Mouse (Mus musculus) testis, postnatal 14 days (tissue): Measurements from ENCODE around the gene Acvrl1.

Experiments used
- DNase-seq: peaks from one replicate; pipeline ENCODE4 v3.0.0; 2021; ENCODE audit warnings: low spot score

Acvrl1 gene

DNA sequence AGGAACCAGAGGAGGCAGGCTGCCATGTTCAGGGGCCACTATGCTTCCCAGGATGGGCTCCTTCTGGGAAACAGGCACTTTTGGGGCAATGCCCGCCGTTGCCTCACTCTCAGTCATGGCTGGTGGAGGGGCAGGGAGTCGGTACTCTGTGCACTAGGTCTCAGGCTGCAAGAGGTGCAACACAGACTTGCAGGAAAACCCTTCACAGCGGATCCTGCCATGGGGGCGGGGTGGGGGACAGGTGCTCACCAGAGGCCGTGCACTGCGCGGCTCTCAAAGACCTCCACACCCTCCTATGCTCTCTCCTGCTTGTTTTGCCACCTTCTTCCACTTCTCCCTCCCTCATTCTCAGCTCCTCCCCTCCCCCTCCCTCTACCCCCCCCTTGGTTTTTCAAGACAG, 14.3 kb downstream of the Acvrl1 start:
- DNase-seq = no peak

DNA sequence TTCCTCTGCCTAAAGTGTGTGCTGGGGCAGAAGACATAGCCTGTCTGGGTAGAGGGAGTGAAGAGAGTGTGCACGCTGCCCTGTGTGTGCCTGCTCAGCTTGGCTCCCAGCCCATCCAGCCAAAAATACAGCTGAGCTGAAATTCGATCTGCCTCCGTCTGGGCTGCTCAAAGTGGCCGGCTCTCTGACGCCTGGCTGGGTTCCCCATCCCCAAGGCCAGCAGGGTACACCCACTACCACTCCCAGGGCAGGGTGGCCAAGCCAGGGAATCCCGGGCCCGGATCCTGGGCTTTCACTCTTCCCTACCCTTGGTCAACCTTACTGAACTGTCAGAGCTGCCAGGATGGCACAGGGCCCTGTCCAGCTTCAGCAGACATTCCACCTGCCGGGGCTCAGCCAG, 15.2 kb downstream of the Acvrl1 start:
- DNase-seq = peak; percentile 46

DNA sequence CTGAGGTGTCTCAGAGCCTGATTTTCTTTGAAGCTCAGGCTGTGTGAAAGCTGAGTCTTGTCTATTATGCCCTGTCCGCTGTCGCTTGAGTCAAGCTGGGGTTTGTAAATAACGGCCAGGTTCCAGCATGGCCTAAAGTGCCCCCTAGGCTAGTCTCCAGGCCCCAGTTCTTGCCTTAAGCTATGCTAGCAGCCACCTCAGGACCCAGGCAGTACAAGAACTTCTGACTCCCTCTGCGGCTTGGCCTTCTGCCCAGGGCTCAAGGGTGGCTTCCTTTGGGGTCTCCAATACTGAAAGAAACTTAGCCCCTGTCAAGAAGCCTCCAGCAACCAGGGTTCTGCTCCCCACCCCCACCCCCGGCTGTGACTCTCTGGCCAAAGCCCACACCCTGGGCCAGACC, 15.9 kb downstream of the Acvrl1 start:
- DNase-seq = no peak

DNA sequence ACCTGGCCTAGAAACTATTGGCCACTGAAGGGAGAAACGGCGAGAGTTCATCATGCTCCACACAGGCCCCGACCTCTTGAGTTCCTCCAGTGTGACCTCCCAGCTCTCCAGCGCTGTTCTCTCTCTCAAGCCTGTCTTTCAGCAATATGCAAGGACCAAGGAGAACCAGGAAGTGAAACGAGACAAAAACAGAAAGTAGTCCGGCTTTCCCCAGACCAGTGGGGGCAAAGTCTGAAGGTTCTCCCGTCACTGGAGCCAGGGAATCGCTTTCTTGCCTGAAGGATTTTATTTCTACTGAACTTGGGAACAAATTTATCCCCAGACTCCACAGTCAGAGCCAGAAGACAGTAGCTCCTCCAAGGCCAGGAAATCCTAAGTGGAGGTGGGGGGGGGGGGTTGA, 16.5 kb downstream of the Acvrl1 start:
- no peak for DNase-seq

DNA sequence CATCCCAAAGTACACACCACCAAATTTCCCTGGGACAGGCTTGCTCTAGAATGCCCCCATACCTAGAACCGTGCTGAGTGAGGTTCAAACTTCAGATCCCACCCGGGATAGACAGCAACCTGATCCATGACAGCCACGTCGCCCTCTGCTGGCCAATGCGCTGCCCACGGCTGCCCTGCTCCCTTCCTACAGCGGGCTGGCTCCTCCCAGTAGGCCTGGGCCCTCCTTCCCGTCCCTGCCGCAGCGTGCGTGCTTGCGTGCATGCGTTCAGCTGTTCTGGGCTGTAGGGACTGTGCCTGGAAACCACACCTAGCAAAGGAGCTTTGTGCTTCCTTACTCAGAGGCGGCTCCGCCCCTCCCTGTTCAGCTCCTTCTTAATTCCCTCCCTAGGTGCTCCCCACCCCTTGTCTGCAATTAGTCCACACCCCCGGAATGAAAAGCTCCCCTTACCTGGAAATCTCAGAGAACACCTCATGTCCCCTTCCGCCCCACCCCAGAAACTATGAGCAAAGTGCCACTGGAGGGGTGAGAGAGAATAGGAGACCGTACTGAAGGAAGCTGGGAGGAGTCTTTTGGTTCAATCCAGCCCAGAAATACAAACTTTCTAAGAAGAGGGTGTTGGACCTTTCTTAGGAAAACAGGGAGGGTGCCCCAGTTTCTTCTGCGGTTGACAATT, 17.2 kb downstream of the Acvrl1 start:
- peak; percentile 87 for DNase-seq

DNA sequence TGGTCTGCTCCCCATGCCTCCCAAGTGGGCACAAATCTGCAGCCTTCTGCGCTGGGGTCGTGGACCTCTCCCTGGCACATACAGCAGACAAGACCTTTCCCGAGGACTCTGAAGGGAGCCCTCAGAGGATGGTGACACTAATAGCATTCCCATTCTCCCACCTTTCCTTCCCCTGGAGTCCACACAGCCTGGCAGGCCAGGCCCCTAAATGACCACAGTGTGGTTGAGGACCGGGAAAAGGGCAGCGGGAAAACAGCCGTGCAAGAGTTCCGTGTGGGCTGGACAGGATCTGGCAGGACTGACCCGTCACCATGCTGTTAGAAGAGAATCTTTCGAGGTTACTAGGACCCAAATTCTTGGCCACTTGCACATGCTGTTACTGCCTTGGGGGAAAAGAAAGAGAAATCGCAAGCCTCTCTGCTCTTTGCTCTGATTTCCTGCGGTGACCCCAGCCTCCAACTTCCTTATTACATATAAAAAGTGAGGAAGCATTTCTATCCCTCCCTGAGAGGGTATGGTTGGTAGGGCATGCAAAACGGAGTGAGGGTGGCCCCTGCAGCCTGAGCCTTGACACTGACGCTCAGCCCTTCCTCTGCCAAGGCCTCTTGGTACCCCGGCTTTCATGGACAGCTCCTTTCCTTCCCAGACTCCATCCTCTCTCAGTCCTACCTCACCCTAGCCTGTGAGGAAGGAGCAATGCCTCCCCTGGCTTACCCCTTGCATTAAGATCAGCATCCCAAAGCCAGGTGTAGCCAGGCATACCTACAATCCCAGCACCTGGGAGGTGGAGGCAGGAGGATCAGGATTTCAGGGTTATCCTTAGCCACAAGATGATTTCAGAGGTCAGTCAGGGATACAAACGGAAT, 18.0 kb downstream of the Acvrl1 start:
- no peak for DNase-seq

DNA sequence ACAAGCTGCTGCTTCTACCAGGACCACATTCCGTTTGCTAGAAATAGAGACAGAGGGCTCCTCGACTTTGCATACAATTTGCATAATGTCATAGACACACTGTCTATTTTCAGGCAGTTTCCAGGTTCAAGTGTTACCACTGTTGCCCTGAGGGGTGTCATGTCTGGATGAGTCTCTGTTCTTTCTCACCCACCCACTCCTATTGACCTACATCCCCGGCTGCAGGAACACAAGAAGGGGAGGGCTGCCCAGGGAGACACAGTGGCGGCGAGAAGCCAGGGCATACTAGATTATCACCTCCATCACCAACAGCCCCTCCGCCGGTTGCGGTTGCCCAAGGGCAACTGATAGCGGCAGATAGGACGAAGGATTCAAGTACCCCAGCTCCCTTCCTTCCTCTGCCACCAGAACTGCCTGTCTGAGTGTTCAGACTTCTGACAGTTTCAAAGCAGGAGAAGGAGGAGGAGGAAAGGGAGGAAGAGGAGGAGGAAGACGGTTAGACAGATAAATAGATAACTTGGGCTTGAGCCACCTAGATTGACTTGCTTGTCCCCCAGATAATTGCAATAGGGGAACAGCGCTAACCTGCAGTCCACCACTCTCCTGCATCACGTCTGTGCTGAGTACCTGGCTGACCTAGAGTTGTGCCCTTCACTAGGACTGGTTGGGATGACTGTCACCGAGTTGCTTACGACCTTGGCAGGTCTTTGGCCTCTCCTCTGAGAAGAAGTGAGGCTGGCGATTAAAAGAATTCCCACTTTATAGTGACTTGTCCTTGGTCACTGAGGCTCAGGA, 19.0 kb downstream of the Acvrl1 start:
- no peak for DNase-seq

DNA sequence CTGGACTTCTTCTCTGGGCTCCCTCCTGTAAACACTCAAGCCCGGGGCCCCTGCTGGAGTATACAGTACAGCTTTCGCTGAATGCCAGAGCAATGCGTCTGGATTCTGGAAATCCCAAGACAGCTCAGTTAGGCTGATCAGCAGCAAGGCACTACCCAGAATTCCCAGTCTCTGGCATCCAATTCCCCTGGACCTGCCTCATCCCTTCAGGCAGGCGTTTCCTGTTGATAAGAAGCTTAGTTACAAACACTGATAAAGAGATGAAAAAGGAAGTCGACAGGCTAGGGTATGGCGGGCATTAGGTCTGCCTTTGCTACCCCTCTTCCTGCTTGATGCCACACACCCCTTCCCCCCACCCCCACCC, 19.6 kb downstream of the Acvrl1 start:
- no peak for DNase-seq

DNA sequence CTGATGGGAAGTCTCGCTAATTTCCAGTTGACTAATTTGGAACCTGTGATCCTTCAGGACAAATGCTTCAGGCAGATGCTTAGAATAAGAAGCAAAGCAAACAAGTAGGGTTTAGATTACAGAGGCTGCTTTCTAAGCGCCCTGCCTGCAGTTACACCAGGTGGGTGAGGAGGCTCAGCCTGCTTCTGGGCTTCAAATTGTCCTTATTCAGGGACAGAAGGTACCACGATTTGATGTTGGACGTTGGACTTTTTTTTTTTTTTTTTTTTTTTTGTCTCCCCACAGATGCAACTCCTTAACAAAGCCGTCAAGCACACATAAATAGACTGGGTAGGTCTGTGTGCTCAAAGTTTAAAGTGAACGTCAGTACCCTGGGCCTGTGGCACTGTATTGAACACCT, 20.3 kb downstream of the Acvrl1 start:
- DNase-seq = no peak

DNA sequence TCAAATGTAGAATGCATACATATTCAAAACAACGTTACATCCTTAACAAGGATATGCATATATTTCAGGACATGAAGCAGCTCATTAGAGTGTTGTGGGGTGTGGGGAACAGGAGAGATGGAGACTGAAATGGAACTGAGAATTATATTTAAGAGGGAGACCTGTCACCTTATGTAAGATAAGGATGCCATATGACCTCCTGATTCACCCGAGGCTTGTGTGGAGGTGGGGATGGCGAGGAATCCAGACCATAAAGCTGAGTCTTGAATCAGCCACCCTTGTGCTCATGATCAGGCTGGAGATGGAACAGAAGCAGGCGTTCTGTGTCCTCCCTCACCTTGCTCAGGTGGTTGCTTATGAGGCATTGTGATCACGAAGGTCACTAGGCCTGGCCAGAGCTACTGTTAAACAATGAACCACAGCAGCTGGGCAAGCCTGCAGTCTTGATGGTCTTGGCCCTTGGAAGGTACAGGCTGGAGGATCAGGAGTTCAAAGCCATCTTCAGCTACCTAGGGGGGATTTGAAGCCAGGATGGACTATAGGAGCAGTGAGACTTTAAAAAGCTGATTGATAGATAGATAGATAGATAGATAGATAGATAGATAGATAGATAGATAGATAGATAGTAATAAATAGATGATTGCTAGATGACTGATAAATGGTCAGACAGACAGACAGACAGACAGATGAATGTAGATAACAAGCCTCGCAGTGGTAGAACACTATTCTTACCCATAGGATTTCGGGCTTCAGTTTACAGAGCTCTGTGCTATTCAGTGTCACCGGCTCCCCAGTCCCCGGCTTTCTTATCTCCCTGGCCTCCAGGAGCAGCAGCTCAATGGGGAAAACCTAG, 23.3 kb downstream of the Acvrl1 start:
- no peak for DNase-seq

DNA sequence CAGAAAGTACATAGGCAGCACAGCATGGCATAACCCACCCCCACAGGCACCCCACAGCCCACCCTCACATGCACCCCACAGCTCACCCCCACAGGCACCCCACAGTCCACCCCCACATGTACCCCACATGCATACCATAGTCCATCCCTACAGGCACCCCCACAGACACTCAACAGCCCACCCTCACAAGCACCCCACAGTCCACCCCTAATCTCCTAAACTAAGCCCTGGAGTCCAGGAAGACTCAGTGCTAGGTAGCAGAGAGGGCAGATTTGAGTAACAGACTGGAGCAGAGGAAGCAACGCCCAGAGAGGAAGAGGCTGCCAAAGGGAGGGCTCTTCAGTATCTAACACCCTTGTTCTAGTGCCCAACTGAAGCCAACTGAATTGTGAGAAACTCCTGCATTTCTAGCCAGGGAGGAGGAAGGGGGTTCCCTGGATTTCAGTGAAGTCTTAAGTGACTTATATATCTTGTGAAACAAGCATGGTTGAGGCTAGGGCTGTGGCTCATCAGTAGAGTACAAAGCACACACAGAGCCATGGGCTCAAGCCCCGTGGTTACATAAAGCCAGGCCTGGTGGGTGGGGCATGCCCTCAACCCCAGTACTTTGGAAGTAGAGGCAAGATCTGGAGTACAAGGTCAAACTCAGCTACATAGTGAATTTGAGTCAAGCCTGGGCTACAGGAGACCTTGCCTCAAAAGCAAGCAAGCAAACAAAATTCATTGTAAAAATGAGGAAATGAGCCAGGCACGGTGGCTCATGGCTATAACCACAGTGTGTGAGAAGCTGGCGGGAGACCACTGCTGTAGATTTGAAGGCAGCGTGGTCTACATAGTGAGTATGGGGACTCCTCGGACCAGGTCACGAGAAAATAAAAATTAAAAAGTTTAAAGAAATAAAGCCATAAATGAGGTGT, 26.6 kb downstream of the Acvrl1 start:
- no peak for DNase-seq

DNA sequence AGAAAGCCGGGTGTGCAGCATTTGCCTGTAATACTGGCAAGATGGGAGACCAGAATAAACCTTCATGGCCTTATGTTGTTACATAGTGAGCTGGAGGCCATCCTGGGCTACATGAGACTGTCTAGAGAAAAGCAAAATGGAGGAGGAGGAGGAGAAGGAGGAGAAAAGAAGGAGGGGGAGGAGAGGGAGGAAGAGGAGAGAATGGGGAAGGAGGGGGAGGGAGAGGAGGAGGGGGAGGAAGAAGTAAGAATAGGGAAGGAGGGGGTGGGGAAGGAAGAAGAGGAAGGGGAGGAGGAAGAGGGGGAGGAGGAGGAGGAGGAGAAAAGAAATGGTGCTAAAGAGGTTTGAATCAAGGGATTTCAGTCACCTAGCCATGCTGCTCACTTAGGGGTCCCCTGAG, 31.8 kb downstream of the Acvrl1 start:
- no peak for DNase-seq

DNA sequence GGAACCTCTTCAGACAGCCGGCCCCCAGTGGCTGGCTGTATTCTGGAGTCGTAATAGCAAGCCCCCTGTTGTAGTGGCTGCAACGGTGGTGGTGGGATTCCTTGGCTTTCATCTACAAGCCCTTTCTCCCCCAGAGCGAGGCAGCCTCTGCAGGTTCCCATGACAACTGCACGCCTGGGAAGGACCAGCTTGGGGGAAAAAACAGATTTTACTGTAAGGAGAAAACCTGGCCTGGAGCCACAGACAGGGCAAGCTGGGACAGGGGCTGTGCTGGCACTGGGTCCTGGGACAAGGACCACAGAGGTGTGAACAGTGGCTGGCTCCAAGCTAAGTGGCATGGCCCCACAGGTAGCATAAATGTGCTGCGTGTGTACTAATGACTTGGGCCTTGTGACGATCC, 32.3 kb downstream of the Acvrl1 start:
- no peak for DNase-seq

DNA sequence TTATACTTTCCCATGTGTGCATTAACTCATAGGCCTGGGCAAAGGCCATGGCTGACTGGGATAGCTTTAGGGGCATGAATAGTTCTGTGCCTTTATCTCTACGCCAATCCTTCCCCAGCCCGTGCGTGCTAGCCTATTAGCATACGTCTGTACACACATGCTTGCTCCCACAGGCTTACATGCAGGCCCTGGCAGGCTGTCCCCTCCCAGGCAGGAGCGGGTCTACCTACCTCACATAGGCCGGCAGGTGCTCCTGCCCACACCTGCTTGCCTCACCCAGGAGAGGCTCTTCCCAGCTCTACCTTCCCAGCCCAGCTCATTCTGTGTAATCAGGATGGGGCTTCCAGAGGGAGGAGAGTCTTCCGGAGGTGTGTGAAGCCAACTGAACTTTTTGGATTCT, 33.2 kb downstream of the Acvrl1 start:
- no peak for DNase-seq

DNA sequence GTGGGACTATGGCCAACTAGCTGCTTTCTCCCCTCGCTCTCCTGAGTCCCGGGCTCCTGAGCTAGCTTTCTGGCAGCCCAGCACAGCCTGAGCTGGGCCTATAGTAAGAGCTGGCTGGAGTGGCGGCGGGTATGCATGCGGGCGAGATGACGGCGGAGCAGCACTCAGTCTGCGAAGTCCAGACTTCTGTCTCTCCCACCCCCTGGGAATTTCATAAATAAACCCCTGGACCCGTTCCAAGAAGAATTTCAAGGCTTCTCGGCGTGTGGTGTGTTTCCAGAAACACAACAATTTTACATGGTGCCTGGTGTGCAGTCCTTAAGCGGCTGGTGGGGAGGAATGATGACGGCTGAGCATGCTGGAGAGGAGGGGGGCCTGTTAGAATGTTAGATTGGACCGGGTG, 34.7 kb downstream of the Acvrl1 start:
- no peak for DNase-seq

DNA sequence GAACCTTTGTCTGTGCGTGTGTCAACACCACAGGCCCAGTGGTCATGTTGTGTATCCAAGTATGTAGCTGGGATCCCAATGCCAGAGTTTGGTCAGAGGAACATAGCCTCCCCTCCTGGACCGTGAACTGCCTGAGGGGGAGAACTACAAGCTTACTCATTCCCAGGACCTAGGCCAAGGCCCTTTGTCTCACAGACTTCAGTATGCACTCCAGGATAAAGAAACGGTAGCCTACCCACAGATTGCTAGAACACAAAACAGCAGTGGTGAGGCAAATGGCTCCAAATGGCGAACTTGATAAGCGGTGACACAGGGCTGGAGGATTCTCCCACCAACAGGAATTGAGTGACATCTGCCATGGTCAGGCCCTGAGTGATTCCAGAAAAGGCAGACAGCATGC, 35.5 kb downstream of the Acvrl1 start:
- DNase-seq = no peak

DNA sequence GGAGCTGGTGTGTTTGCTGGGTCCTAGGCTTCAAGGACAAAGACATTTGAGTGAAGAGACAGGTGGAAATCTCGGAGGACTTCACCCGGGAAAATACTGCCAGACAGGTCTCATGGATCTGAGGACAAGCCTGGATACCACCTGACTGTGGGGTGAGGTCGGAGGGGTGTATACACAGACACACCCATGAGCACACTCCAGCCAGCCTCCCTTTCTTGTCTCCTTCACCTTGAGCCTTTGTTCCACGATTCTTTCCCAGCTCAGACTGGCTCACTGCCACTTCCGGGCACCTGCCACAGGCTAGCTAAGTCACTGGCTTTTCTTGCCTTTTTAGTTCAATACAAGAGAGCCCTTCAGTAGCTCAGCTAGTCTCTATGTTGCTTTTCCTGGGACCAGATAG, 36.0 kb downstream of the Acvrl1 start:
- no peak for DNase-seq

DNA sequence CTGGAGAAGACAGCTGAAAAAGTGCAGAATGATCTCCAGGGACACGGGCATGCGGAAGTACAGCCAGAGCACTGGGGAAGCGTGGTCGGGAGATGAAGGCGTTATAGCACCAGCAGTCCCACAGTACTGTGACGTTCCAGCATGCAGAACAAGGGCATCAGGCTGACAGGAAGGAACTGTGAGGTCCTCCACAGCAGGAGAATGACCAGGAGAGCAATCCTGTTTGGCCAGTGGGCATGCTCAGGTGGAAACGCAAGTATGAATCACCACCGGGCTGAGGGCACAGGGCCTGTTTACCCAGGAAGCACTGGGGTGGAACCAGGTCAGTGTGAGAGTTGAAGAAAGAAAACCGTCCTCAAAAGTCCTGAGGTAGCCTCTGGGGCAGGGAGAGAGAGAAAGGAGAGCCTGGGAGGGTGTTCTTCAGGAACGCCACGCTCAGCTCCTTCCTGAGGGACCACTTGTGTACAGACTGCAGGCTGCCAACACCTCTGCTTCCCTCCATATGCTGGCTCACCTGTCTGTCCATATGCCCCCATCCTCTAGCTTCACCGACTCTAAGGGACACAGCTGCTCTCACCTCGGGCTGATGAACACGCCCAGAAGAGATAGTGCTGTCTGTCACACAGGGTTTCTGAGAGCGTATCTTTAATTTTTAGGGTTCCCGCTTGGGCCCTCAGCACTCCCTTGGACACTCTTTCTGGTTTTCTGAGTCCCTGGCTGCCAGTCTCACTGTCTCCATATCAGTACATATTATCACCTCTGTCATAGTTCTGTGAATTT, 37.5 kb downstream of the Acvrl1 start:
- no peak for DNase-seq

DNA sequence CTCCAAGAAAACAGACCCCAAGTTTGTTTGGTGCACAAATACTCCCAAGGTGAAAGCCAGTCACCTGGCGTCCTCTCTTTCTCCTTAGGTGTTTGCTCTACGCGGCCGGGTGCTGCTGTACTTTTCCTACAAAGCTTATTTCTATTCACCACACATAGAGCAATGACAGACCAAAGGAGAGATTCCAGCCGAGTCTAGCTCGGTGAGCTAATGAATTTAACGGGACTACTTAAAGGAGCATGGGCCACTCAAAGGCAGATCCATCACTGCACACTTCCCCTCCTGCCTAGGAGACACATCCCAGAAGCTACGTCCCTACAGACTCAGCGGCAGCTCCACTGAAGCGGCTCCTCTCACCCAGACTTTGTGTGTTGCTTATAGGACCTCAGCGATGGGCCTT, 39.2 kb downstream of the Acvrl1 start:
- DNase-seq = no peak

DNA sequence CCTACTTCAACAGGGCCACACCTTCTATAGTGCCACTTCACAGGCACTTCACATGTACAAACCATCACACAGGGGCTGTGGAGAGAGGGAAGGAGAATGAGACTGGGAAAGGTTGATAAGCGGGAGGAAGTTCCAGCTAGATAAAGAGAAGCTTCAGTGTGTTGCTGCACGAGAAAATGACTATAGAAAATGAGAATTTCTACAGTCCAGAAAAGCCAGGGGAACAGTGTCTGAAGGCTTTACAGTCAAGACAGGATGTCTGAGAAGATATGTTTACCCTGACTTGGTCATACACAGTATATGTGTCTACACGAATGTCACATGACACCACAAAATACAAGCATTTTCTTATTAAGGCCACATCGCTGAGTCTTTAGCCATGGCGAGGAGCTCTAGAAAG, 41.6 kb downstream of the Acvrl1 start:
- DNase-seq = no peak
